Mouse (Mus musculus) thymus, adult 2 months (tissue): ENCODE data around the gene Eif6.

Source experiments
- CTCF ChIP-seq: fragments of 200-500 bp; IDR thresholded peaks from 2 replicates; pipeline ENCODE4 v1.5.1; 2012; ENCODE audit warnings: mild to moderate bottlenecking, control low read depth, low read length, moderate library complexity, borderline replicate concordance; ENCODE audit not compliant: control insufficient read depth, poor library complexity, insufficient read depth; ENCODE audit errors: extremely low read depth
- POLR2A ChIP-seq: fragments of 200-500 bp; IDR thresholded peaks from 2 replicates; pipeline ENCODE4 v1.6.1; 2012; ENCODE audit warnings: mild to moderate bottlenecking, low read length, control low read depth, moderate library complexity; ENCODE audit not compliant: control insufficient read depth, poor library complexity, insufficient read depth; ENCODE audit errors: extremely low read depth

GRCm38 (mm10) chr2:155817301-155818245, 9.2 kb downstream of the Eif6 start:
- TF ChIP-seq CTCF (no peak), POLR2A (no peak)
